Mouse (Mus musculus) embryonic facial prominence, embryonic 14.5 days (tissue): Measurements from ENCODE around the gene Oas3. TPM values are rescaled to one million over a fixed set of nuclear protein-coding genes. Genes with fewer than 3 reads are reported as not detected.
"Not testable (repeated sequence)": the region's sequence is repeated elsewhere in the genome, so short reads cannot be mapped to it uniquely, and the experiment has no call there.

Experiments used
- ATAC-seq: fragments of 200-750 bp; cut with Nextera tagmentation; 2 replicates; pipeline ENCODE4 v1.8.0; 2017; ENCODE audit warnings: low read depth, moderate number of reproducible peaks, moderate TSS enrichment
- DNase-seq: peaks from one replicate; pipeline ENCODE4 v3.0.0-alpha.2; 2015; ENCODE audit warnings: low spot score
- H3K27ac ChIP-seq: fragments of 300-500 bp; sonication (generic); replicated peaks from 2 replicates; pipeline ENCODE4 v1.5.1; 2014; ENCODE audit warnings: low read depth, mild to moderate bottlenecking, low read length, moderate library complexity
- H3K27me3 ChIP-seq: fragments of 300-500 bp; sonication (generic); replicated peaks from 2 replicates; pipeline ENCODE4 v1.6.1; 2014; ENCODE audit warnings: low read length; ENCODE audit not compliant: control insufficient read depth, insufficient read depth
- H3K36me3 ChIP-seq: fragments of 300-500 bp; sonication (generic); 2 replicates; pipeline ENCODE4 v1.6.1; 2014; ENCODE audit warnings: low read length, mixed read lengths; ENCODE audit not compliant: control insufficient read depth, insufficient read depth
- H3K4me1 ChIP-seq: fragments of 300-500 bp; sonication (generic); 2 replicates; pipeline ENCODE4 v1.6.1; 2014; ENCODE audit warnings: antibody characterized with exemption, low read length; ENCODE audit not compliant: control insufficient read depth, insufficient read depth
- H3K4me2 ChIP-seq: fragments of 300-500 bp; sonication (generic); 2 replicates; pipeline ENCODE4 v1.6.1; 2014; ENCODE audit warnings: low read depth, mild to moderate bottlenecking, low read length, moderate library complexity, mixed read lengths
- H3K4me3 ChIP-seq: fragments of 300-500 bp; sonication (generic); 2 replicates; pipeline ENCODE4 v1.5.1; 2014; ENCODE audit warnings: low read depth, mild to moderate bottlenecking, low read length
- H3K9ac ChIP-seq: fragments of 300-500 bp; sonication (generic); 2 replicates; pipeline ENCODE4 v1.6.1; 2014; ENCODE audit warnings: low read depth, mild to moderate bottlenecking, low read length, moderate library complexity, mixed read lengths
- H3K9me3 ChIP-seq: fragments of 300-500 bp; sonication (generic); 2 replicates; pipeline ENCODE4 v1.6.1; 2016; ENCODE audit warnings: low read length; ENCODE audit not compliant: control insufficient read depth
- WGBS: fragments of 180-500 bp; shearing (Covaris S2); extraction: QIAGEN DNeasy Blood & Tissue Kit; methylation state at CpG from one replicate; pipeline ENCODE4 v1.1.7; 2014; 5-methylcytosine and 5-hydroxymethylcytosine counted together
- polyA plus RNA-seq: library from polyadenylated mRNA; unstranded; fragments of >200 nt; fragmentation: Nextera tagmentation; extraction: Ambion mirVana; gene quantifications from 2 replicates; pipeline ENCODE4 v1.2.1, GENCODE M21; 2014

The Oas3 gene
- polyA plus RNA-seq, 1 experiment from 2014 or later: 0.45 TPM

GRCm38 (mm10) chr5:120798943-120799342 lies 21.5 kb upstream of the Oas3 start:
- not testable (repeated sequence) for H3K27ac ChIP-seq, H3K36me3 ChIP-seq, H3K9me3 ChIP-seq, ATAC-seq, DNase-seq, H3K9ac ChIP-seq, H3K27me3 ChIP-seq, H3K4me3 ChIP-seq, H3K4me1 ChIP-seq, H3K4me2 ChIP-seq
- 51% methylated on average over 2 of the region's 2 CpGs for WGBS

GRCm38 (mm10) chr5:120798147-120798546 lies 20.7 kb upstream of the Oas3 start:
- not testable (repeated sequence) for H3K27me3 ChIP-seq, H3K4me3 ChIP-seq, H3K4me2 ChIP-seq, H3K9ac ChIP-seq, H3K9me3 ChIP-seq, H3K27ac ChIP-seq, H3K4me1 ChIP-seq, H3K36me3 ChIP-seq, ATAC-seq, DNase-seq
- WGBS: 75% methylated on average over 5 of the region's 5 CpGs

GRCm38 (mm10) chr5:120795480-120796034 lies 18.1 kb upstream of the Oas3 start, which contains the start of gene Oas1e:
TSS of gene Oas1e (minus strand) at chr5:120795530.
- H3K4me2 ChIP-seq, H3K27me3 ChIP-seq, ATAC-seq, H3K27ac ChIP-seq, H3K36me3 ChIP-seq, H3K9me3 ChIP-seq, H3K4me3 ChIP-seq, H3K4me1 ChIP-seq, H3K9ac ChIP-seq: not testable (repeated sequence)
- WGBS: 54% methylated on average over 9 of the region's 9 CpGs
- peak; percentile 17 for DNase-seq

GRCm38 (mm10) chr5:120793043-120793442 lies 15.6 kb upstream of the Oas3 start:
- 24% methylated on average over 2 of the region's 2 CpGs for WGBS
- Histone ChIP-seq H3K27me3 (no peaks in the 10 kb centered on the region; the same call in 1 of the 2 replicates), H3K36me3 (no peaks in the 10 kb centered on the region), H3K9me3 (no peaks in the 10 kb centered on the region), H3K9ac (no peak overlapping the region), H3K4me3 (no peak overlapping the region), H3K4me1 (no peaks in the 10 kb centered on the region), H3K4me2 (no peak overlapping the region), H3K27ac (no peak overlapping the region)
- DNase-seq (peak; percentile 14), ATAC-seq (no peak)

GRCm38 (mm10) chr5:120787042-120787441 lies 9.6 kb upstream of the Oas3 start:
- WGBS: 55% methylated on average over 2 of the region's 3 CpGs
- no peak overlapping the region for H3K27ac ChIP-seq
- ATAC-seq: no peak

GRCm38 (mm10) chr5:120782446-120782845 lies 5.0 kb upstream of the Oas3 start:
- WGBS: 73% methylated on average over 2 of the region's 2 CpGs
- DNase-seq: no peak
- H3K9me3 ChIP-seq: no peaks in the 10 kb centered on the region

More at GRCm38 (mm10) chr5:120787042-120787441, 9.6 kb upstream of the Oas3 start:
- H3K4me3 ChIP-seq: no peak overlapping the region
- no peaks in the 10 kb centered on the region for H3K9me3 ChIP-seq
- DNase-seq: no peak
- no peaks in the 10 kb centered on the region; the same call in 1 of the 2 replicates for H3K27me3 ChIP-seq
- H3K36me3 ChIP-seq: no peaks in the 10 kb centered on the region
- no peak overlapping the region for H3K9ac ChIP-seq
- no peak overlapping the region for H3K4me2 ChIP-seq
- no peaks in the 10 kb centered on the region for H3K4me1 ChIP-seq

GRCm38 (mm10) chr5:120781646-120782045 lies 4.2 kb upstream of the Oas3 start:
- WGBS: 100% methylated on average over 1 of the region's 1 CpGs
- H3K4me1 ChIP-seq: peaks cover 2% of the 10 kb centered on the region; the same call in 1 of the 2 replicates
- no peak overlapping the region for H3K4me2 ChIP-seq
- H3K36me3 ChIP-seq: no peaks in the 10 kb centered on the region
- H3K9ac ChIP-seq: no peak overlapping the region
- H3K27me3 ChIP-seq: no peaks in the 10 kb centered on the region
- no peak overlapping the region for H3K27ac ChIP-seq
- H3K9me3 ChIP-seq: no peaks in the 10 kb centered on the region
- DNase-seq (no peak), ATAC-seq (no peak)
- no peak overlapping the region for H3K4me3 ChIP-seq

More at GRCm38 (mm10) chr5:120782446-120782845, 5.0 kb upstream of the Oas3 start:
- no peak overlapping the region for H3K4me2 ChIP-seq
- ATAC-seq: no peak
- H3K4me3 ChIP-seq: no peak overlapping the region
- no peak overlapping the region for H3K9ac ChIP-seq
- no peaks in the 10 kb centered on the region for H3K36me3 ChIP-seq
- no peaks in the 10 kb centered on the region for H3K27me3 ChIP-seq
- H3K27ac ChIP-seq: no peak overlapping the region
- peaks cover 2% of the 10 kb centered on the region; the same call in 1 of the 2 replicates for H3K4me1 ChIP-seq

- Histone ChIP-seq H3K4me2 (no peak overlapping the region), H3K4me3 (no peak overlapping the region), H3K27ac (no peak overlapping the region), H3K4me1 (peaks cover 2% of the 10 kb centered on the region; the same call in 1 of the 2 replicates), H3K27me3 (no peaks in the 10 kb centered on the region), H3K9me3 (no peaks in the 10 kb centered on the region), H3K36me3 (no peaks in the 10 kb centered on the region), H3K9ac (no peak overlapping the region)
- WGBS: 34% methylated on average over 3 of the region's 3 CpGs
- ATAC-seq: no peak
- peak; percentile 61 for DNase-seq
Measured at GRCm38 (mm10) chr5:120779922-120780321, 2.5 kb upstream of the Oas3 start.

GRCm38 (mm10) chr5:120778941-120779340 lies 1.5 kb upstream of the Oas3 start:
- 79% methylated on average over 2 of the region's 2 CpGs for WGBS
- no peak overlapping the region for H3K9ac ChIP-seq
- no peak for ATAC-seq
- H3K27ac ChIP-seq: no peak overlapping the region
- no peak overlapping the region for H3K4me3 ChIP-seq
- H3K4me1 ChIP-seq: peaks cover 2% of the 10 kb centered on the region; the same call in 1 of the 2 replicates
- no peak for DNase-seq
- no peak overlapping the region for H3K4me2 ChIP-seq
- H3K36me3 ChIP-seq: no peaks in the 10 kb centered on the region
- no peaks in the 10 kb centered on the region for H3K9me3 ChIP-seq
- H3K27me3 ChIP-seq: no peaks in the 10 kb centered on the region
